Mouse (Mus musculus): ENCODE data around the gene Pex26. TPM values are rescaled to one million over a fixed set of nuclear protein-coding genes. Genes with fewer than 3 reads are reported as not detected.

Gene Pex26
- polyA plus RNA-seq, 1 experiment from 2014 or later = 4.1 TPM

DNA sequence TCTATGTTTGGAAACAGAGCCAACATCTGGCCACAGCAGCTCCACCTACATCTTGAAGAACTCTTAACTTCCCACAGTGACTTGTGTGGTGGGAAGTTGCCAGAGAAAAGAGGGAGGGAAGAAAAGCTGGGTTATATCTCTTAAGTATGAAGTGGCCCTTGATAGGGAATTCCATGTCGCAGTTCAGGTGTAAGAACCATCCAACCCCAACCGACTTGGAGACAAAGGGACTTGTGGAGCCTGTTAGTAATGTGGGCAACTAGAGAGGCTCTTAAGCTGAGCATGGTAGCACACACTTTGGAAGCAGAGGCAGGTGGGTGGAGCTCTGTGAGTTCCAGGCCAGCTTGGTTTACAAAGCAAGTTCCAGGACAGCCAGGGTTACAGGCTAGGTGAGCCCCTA lies 26.1 kb downstream of the Pex26 start:
- peaks cover 8% of the 10 kb centered on the region; the same call in 1 of the 2 replicates for H3K4me1 ChIP-seq (ENCODE audit: control insufficient read depth, insufficient read depth, low read length)
- no peak overlapping the region for H3K27ac ChIP-seq (ENCODE audit: low read depth, low read length)
- ATAC-seq (replicated peaks; ENCODE audit: insufficient number of reproducible peaks, low FRiP score, low TSS enrichment) = no peak
- H3K27me3 ChIP-seq (ENCODE audit: control insufficient read depth, insufficient read depth, low read length) = peaks cover 34% of the 10 kb centered on the region
- no peak overlapping the region for H3K4me3 ChIP-seq (ENCODE audit: low read depth, low read length)
- no peak overlapping the region for H3K9ac ChIP-seq (ENCODE audit: low read depth, low read length)
- H3K36me3 ChIP-seq (ENCODE audit: control insufficient read depth, insufficient read depth, low read length) = no peaks in the 10 kb centered on the region
- H3K4me2 ChIP-seq = no peak overlapping the region
- 73% methylated on average over 2 of the region's 2 CpGs for WGBS (ENCODE audit: insufficient replicate concordance)
- H3K9me3 ChIP-seq (replicated peaks; ENCODE audit: control insufficient read depth, low read length) = no peaks in the 10 kb centered on the region

DNA sequence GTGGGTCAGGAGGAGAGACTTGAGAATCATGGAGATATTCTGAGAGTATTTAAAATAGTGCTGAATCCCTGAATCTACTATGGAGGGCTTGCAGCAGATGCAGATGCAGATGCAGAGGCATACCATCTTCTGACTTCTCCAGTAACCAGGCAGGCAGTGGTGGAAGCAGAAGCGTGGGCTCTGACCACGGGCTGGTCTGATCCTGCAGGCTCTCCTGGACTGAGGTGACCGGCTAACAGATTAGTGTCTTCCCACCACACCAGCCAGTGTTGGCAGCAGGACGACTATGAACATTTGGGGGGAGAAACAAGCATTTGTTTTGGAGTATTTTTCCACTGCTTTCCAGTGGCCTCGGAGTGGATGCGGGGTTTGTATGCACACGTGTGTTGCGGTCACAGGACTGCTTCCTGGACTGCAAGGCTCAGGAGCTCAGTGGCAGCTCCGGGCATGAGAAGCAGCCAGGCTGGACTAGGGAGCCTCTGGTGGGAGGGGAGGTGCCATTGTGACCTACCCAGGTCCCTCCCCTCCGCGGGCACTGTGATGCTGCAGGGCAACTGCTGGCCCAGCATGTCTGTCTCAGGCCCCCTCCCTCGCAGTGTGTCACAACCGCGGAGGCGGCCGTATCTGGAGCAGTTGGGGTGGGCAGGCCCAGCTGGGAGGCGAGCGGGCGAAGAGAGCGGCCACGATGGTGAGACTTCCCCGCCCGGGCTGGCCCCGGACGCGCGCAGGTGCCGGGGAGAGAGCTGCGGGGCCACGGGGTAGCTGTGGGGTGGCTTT lies 26.9 kb downstream of the Pex26 start, which contains the start of gene Tuba8:
Tuba8 (plus strand) TSS at position 548 of the 777 bp plus-strand sequence.
- 3% methylated on average over 30 of the region's 30 CpGs for WGBS (ENCODE audit: insufficient replicate concordance)

DNA sequence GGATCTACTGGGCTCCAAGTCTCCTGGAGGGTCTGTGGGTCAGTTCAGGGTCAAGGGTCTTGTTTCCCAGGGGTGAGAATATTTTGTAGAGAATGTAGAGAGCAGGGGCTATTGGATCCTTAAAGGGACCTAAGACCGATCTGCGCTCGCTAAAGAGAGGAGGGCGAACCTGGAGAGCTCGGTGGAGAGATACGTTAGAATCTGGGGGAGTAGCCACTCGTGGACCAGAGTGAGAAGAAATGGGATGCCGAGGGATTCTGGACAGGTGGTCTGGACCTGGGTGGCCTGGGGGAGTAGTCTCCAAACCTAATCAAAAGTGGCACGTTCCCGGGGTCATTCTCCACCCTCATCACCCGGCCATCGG lies 27.4 kb downstream of the Pex26 start:
- no peaks in the 10 kb centered on the region for H3K9me3 ChIP-seq (replicated peaks; ENCODE audit: control insufficient read depth, low read length)
- H3K27me3 ChIP-seq (ENCODE audit: control insufficient read depth, insufficient read depth, low read length) = peaks cover 34% of the 10 kb centered on the region
- no peaks in the 10 kb centered on the region for H3K36me3 ChIP-seq (ENCODE audit: control insufficient read depth, insufficient read depth, low read length)
- H3K4me1 ChIP-seq (ENCODE audit: control insufficient read depth, insufficient read depth, low read length) = peaks cover 8% of the 10 kb centered on the region; the same call in 1 of the 2 replicates
- WGBS (ENCODE audit: insufficient replicate concordance) = 1% methylated on average over 12 of the region's 12 CpGs
- peak overlapping the region; percentile 46 for H3K4me3 ChIP-seq (ENCODE audit: low read depth, low read length)
- ATAC-seq (replicated peaks; ENCODE audit: insufficient number of reproducible peaks, low FRiP score, low TSS enrichment) = no peak
- no peak overlapping the region for H3K27ac ChIP-seq (ENCODE audit: low read depth, low read length)
- peak overlapping the region; percentile 95 for H3K4me2 ChIP-seq
- peak overlapping the region; percentile 47; the same call in 1 of the 2 replicates for H3K9ac ChIP-seq (ENCODE audit: low read depth, low read length)

More for the DNA sequence above, 26.9 kb downstream of the Pex26 start, which contains the start of gene Tuba8:
- H3K4me3 ChIP-seq (ENCODE audit: low read depth, low read length) = peak within 1 kb of the TSS; percentile 46
- H3K4me2 ChIP-seq = peak within 1 kb of the TSS; percentile 95
- peaks cover 8% of the 10 kb centered on the region; the same call in 1 of the 2 replicates for H3K4me1 ChIP-seq (ENCODE audit: control insufficient read depth, insufficient read depth, low read length)
- no peaks in the 10 kb centered on the region for H3K36me3 ChIP-seq (ENCODE audit: control insufficient read depth, insufficient read depth, low read length)
- peak within 1 kb of the TSS; percentile 47; the same call in 1 of the 2 replicates for H3K9ac ChIP-seq (ENCODE audit: low read depth, low read length)
- ATAC-seq (replicated peaks; ENCODE audit: insufficient number of reproducible peaks, low FRiP score, low TSS enrichment) = peak; percentile 53
- peaks cover 34% of the 10 kb centered on the region for H3K27me3 ChIP-seq (ENCODE audit: control insufficient read depth, insufficient read depth, low read length)
- no peaks in the 10 kb centered on the region for H3K9me3 ChIP-seq (replicated peaks; ENCODE audit: control insufficient read depth, low read length)
- no peak within 1 kb of the TSS for H3K27ac ChIP-seq (ENCODE audit: low read depth, low read length)

DNA sequence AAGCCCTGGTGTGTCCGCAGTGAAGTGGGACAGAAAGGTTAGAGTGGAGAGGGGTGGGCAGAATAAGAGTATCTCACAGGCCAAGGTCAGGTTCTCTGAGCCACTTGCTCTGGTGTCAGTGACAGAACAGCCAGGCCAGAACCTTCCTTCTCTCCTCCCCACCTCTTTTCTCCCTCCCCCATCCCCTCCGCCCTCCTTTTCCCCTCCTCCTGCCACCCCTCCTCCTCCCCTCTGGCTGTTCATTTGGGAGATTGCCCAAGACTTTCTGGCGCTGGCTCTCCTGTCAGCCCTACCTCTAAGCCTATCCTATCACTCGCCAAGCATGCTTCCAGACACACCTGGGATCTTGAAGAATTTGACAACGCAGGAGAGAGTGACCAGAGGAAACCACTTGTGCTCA lies 28.3 kb downstream of the Pex26 start:
- peak overlapping the region; percentile 95 for H3K4me2 ChIP-seq
- ATAC-seq (replicated peaks; ENCODE audit: insufficient number of reproducible peaks, low FRiP score, low TSS enrichment) = no peak
- H3K27ac ChIP-seq (ENCODE audit: low read depth, low read length) = no peak overlapping the region
- 0 out of 2 replicates have a peak overlapping the region, but pooled peaks have one; percentile 46 for H3K4me3 ChIP-seq (ENCODE audit: low read depth, low read length)
- H3K9me3 ChIP-seq (replicated peaks; ENCODE audit: control insufficient read depth, low read length) = no peaks in the 10 kb centered on the region
- no peaks in the 10 kb centered on the region for H3K36me3 ChIP-seq (ENCODE audit: control insufficient read depth, insufficient read depth, low read length)
- H3K27me3 ChIP-seq (ENCODE audit: control insufficient read depth, insufficient read depth, low read length) = peaks cover 34% of the 10 kb centered on the region
- H3K4me1 ChIP-seq (ENCODE audit: control insufficient read depth, insufficient read depth, low read length) = peaks cover 8% of the 10 kb centered on the region; the same call in 1 of the 2 replicates
- WGBS (ENCODE audit: insufficient replicate concordance) = 12% methylated on average over 4 of the region's 5 CpGs
- H3K9ac ChIP-seq (ENCODE audit: low read depth, low read length) = no peak overlapping the region

DNA sequence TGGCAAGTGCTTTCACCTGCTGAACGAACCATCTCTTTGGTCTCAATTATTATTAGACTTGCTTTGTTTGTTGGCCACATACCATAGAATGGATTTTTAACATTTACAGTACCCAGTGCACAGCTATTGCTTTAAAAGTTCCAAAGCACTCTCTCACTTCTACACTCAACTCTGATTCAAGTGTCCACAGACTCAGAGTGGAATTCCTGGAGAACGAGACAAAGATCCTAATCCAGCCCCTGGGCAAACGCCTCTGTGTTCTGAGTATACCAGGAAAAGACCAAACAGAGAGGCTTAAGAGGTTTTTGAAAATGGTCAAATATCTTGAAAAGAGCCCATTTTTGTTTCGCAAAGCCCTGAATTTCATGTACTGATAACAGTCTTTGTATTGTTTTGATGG lies 29.5 kb downstream of the Pex26 start:
- Histone ChIP-seq H3K27ac (ENCODE audit: low read depth, low read length) (no peak overlapping the region), H3K9me3 (replicated peaks; ENCODE audit: control insufficient read depth, low read length) (no peaks in the 10 kb centered on the region), H3K4me2 (no peak overlapping the region), H3K9ac (ENCODE audit: low read depth, low read length) (no peak overlapping the region), H3K36me3 (ENCODE audit: control insufficient read depth, insufficient read depth, low read length) (no peaks in the 10 kb centered on the region), H3K27me3 (ENCODE audit: control insufficient read depth, insufficient read depth, low read length) (peaks cover 34% of the 10 kb centered on the region), H3K4me1 (ENCODE audit: control insufficient read depth, insufficient read depth, low read length) (peaks cover 8% of the 10 kb centered on the region; the same call in 1 of the 2 replicates), H3K4me3 (ENCODE audit: low read depth, low read length) (no peak overlapping the region)
- no peak for ATAC-seq (replicated peaks; ENCODE audit: insufficient number of reproducible peaks, low FRiP score, low TSS enrichment)
- 63% methylated on average over 4 of the region's 4 CpGs for WGBS (ENCODE audit: insufficient replicate concordance)

DNA sequence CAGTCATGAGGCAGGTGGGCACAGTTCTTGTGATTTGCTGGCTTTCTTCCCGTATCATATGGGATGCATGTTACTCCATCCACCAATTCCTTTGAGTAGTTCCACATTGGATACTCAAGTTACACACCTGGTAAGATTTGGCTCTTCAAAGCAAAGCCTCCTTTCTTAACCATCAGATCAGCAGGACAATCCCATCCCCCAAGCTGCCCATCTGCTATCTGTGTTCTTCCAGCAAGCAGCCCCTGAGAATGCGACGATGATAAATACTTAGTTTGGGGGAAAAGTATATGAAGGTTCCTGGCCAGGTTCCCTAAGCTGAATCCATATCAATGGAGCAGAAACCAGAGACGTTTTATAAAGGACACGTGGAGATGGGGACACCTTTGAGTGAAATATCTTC lies 30.8 kb downstream of the Pex26 start:
- Histone ChIP-seq H3K9ac (ENCODE audit: low read depth, low read length) (no peak overlapping the region), H3K4me1 (ENCODE audit: control insufficient read depth, insufficient read depth, low read length) (peaks cover 8% of the 10 kb centered on the region; the same call in 1 of the 2 replicates), H3K4me2 (no peak overlapping the region), H3K27ac (ENCODE audit: low read depth, low read length) (no peak overlapping the region), H3K9me3 (replicated peaks; ENCODE audit: control insufficient read depth, low read length) (no peaks in the 10 kb centered on the region), H3K27me3 (ENCODE audit: control insufficient read depth, insufficient read depth, low read length) (peaks cover 32% of the 10 kb centered on the region), H3K36me3 (ENCODE audit: control insufficient read depth, insufficient read depth, low read length) (no peaks in the 10 kb centered on the region), H3K4me3 (ENCODE audit: low read depth, low read length) (no peak overlapping the region)
- WGBS (ENCODE audit: insufficient replicate concordance) = 77% methylated on average over 5 of the region's 5 CpGs
- no peak for ATAC-seq (replicated peaks; ENCODE audit: insufficient number of reproducible peaks, low FRiP score, low TSS enrichment)

DNA sequence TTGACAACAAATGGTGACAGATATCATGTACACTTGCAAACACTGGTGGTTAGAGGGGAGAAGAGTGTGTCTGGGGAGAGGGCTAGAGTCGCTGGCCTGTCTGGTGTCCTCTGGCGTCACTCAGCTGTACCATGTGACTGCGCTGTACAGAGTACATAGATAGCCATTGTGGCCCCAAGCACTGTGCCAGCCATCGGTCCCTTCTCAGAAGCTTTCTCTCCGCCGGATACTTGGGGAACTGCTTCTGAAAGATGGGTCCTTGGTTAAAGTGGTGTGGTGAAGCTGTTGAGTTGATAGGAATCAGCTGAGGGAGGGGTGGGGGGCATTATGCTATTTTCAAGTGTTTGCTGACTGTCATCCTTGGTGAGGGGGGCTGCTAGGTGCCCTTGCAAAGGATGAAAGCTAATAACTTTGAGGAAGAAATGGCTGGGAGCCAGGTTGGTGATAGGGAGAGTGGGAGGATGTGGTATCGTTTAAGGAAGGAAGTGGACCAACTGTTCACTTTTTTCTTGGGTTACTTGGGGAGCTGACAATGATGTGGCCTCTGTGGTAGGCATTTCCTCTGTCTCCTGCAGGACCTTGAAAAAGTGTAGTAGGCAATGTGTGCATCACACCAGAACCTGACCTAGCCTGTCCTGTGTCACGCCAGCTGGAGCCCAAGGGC lies 31.3 kb downstream of the Pex26 start:
- no peak overlapping the region for H3K4me2 ChIP-seq
- peaks cover 8% of the 10 kb centered on the region; the same call in 1 of the 2 replicates for H3K4me1 ChIP-seq (ENCODE audit: control insufficient read depth, insufficient read depth, low read length)
- no peak overlapping the region for H3K27ac ChIP-seq (ENCODE audit: low read depth, low read length)
- 63% methylated on average over 8 of the region's 8 CpGs for WGBS (ENCODE audit: insufficient replicate concordance)
- H3K36me3 ChIP-seq (ENCODE audit: control insufficient read depth, insufficient read depth, low read length) = no peaks in the 10 kb centered on the region
- H3K9ac ChIP-seq (ENCODE audit: low read depth, low read length) = no peak overlapping the region
- no peak for ATAC-seq (replicated peaks; ENCODE audit: insufficient number of reproducible peaks, low FRiP score, low TSS enrichment)
- no peaks in the 10 kb centered on the region for H3K9me3 ChIP-seq (replicated peaks; ENCODE audit: control insufficient read depth, low read length)
- no peak overlapping the region for H3K4me3 ChIP-seq (ENCODE audit: low read depth, low read length)
- H3K27me3 ChIP-seq (ENCODE audit: control insufficient read depth, insufficient read depth, low read length) = peaks cover 27% of the 10 kb centered on the region

DNA sequence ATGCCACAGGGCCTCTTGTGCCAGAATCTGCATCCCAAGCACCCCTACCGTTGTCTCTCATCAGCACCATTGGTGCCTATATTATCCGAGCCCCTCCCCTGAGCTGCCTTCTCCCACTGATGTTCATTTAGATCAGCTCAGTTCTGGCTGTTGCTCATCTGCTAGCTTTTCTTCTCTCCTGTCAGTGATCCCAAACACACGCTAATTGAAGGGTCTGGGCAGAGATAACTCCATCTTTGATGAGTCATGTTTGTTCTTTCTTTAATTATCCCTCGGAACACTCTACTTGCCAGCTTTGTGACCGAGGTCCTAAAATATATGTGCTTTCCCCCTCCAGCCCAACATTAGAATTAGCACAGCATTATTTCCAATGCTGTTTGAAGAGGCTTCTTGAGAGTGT lies 31.9 kb downstream of the Pex26 start:
- no peaks in the 10 kb centered on the region for H3K9me3 ChIP-seq (replicated peaks; ENCODE audit: control insufficient read depth, low read length)
- H3K4me3 ChIP-seq (ENCODE audit: low read depth, low read length) = no peak overlapping the region
- H3K4me2 ChIP-seq = no peak overlapping the region
- no peak overlapping the region for H3K27ac ChIP-seq (ENCODE audit: low read depth, low read length)
- H3K36me3 ChIP-seq (ENCODE audit: control insufficient read depth, insufficient read depth, low read length) = no peaks in the 10 kb centered on the region
- ATAC-seq (replicated peaks; ENCODE audit: insufficient number of reproducible peaks, low FRiP score, low TSS enrichment) = no peak
- H3K9ac ChIP-seq (ENCODE audit: low read depth, low read length) = no peak overlapping the region
- H3K27me3 ChIP-seq (ENCODE audit: control insufficient read depth, insufficient read depth, low read length) = peaks cover 21% of the 10 kb centered on the region
- 67% methylated on average over 5 of the region's 5 CpGs for WGBS (ENCODE audit: insufficient replicate concordance)
- H3K4me1 ChIP-seq (ENCODE audit: control insufficient read depth, insufficient read depth, low read length) = peaks cover 7% of the 10 kb centered on the region; the same call in 1 of the 2 replicates
